Mouse (Mus musculus) midbrain, embryonic 14.5 days (tissue): ENCODE results near the gene Peak1. TPM values are rescaled to one million over a fixed set of nuclear protein-coding genes. Genes with fewer than 3 reads are reported as not detected.

Experiments
- ATAC-seq: fragments of 200-750 bp; cut with Nextera tagmentation; 2 replicates; pipeline ENCODE4 v1.8.0; 2017; ENCODE audit warnings: moderate number of reproducible peaks, moderate library complexity; ENCODE audit not compliant: low FRiP score, low TSS enrichment
- DNase-seq: peaks from one replicate; pipeline ENCODE4 v3.0.0-alpha.2; 2015
- H3K27ac ChIP-seq: fragments of 300-500 bp; sonication (generic); replicated peaks from 2 replicates; pipeline ENCODE4 v1.5.1; 2014; ENCODE audit warnings: mild to moderate bottlenecking, low read depth, low read length, moderate library complexity
- H3K27me3 ChIP-seq: fragments of 300-500 bp; sonication (generic); 2 replicates; pipeline ENCODE4 v1.6.1; 2014; ENCODE audit warnings: low read length, control low read depth, mixed read lengths; ENCODE audit not compliant: control insufficient read depth, insufficient read depth
- H3K36me3 ChIP-seq: fragments of 300-500 bp; sonication (generic); 2 replicates; pipeline ENCODE4 v1.6.1; 2014; ENCODE audit warnings: low read length, control low read depth; ENCODE audit not compliant: control insufficient read depth, insufficient read depth
- H3K4me1 ChIP-seq: fragments of 300-500 bp; sonication (generic); 2 replicates; pipeline ENCODE4 v1.6.1; 2014; ENCODE audit warnings: mild to moderate bottlenecking, antibody characterized with exemption, low read length, control low read depth; ENCODE audit not compliant: control insufficient read depth, insufficient read depth
- H3K4me2 ChIP-seq: fragments of 300-500 bp; sonication (generic); 2 replicates; pipeline ENCODE4 v1.6.1; 2014; ENCODE audit warnings: mild to moderate bottlenecking, low read length, moderate library complexity
- H3K4me3 ChIP-seq: fragments of 300-500 bp; sonication (generic); replicated peaks from 2 replicates; pipeline ENCODE4 v1.5.1; 2014; ENCODE audit warnings: low read depth, low read length
- H3K9ac ChIP-seq: fragments of 300-500 bp; sonication (generic); replicated peaks from 2 replicates; pipeline ENCODE4 v1.6.1; 2014; ENCODE audit warnings: mild to moderate bottlenecking, low read length, moderate library complexity
- H3K9me3 ChIP-seq: fragments of 300-500 bp; sonication (generic); 2 replicates; pipeline ENCODE4 v1.6.1; 2016; ENCODE audit warnings: low read length, control low read depth, mixed read lengths; ENCODE audit not compliant: control insufficient read depth
- WGBS: fragments of 180-500 bp; shearing (Covaris S2); extraction: QIAGEN DNeasy Blood & Tissue Kit; methylation state at CpG from one replicate; pipeline ENCODE4 v1.1.7; 2014; 5-methylcytosine and 5-hydroxymethylcytosine counted together
- polyA plus RNA-seq: library from polyadenylated mRNA; unstranded; fragments of >200 nt; fragmentation: Nextera tagmentation; extraction: Ambion mirVana; gene quantifications from 2 replicates; pipeline ENCODE4 v1.2.1, GENCODE M21; 2014

Peak1 gene
- polyA plus RNA-seq = 4.2 and 4.7 TPM in 2 replicates

GRCm38 (mm10) chr9:56417948-56418737 lies at the start of gene Peak1, which contains the start of gene Hmg20a:
Gene Peak1, minus strand, starts transcription at chr9:56418067.
Gene Hmg20a, plus strand, starts transcription at chr9:56418609.
- Histone ChIP-seq H3K4me1 (peaks cover 35% of the 10 kb centered on the region), H3K36me3 (no peaks in the 10 kb centered on the region), H3K4me2 (peak within 1 kb of the TSS; percentile 78), H3K9me3 (no peaks in the 10 kb centered on the region), H3K4me3 (peak within 1 kb of the TSS; percentile 57), H3K9ac (peak within 1 kb of the TSS; percentile 58), H3K27ac (peak within 1 kb of the TSS; percentile 87), H3K27me3 (no peaks in the 10 kb centered on the region)
- DNase-seq = peak; percentile 100
- ATAC-seq = peak; percentile 98
- under 1% methylated on average over 59 of the region's 59 CpGs for WGBS

- Histone ChIP-seq H3K9ac (no peak overlapping the region), H3K36me3 (peaks cover 11% of the 10 kb centered on the region; the same call in 1 of the 2 replicates), H3K4me2 (no peak overlapping the region), H3K27ac (no peak overlapping the region), H3K9me3 (no peaks in the 10 kb centered on the region), H3K4me3 (no peak overlapping the region), H3K4me1 (peaks cover 6% of the 10 kb centered on the region), H3K27me3 (no peaks in the 10 kb centered on the region)
- DNase-seq = no peak
- no peak for ATAC-seq
- 97% methylated on average over 4 of the region's 4 CpGs for whole genome bisulfite sequencing
Measured at GRCm38 (mm10) chr9:56466251-56466650, 48.4 kb upstream of the Peak1 start.

- Histone ChIP-seq H3K9me3 (no peaks in the 10 kb centered on the region), H3K36me3 (peaks cover 9% of the 10 kb centered on the region; the same call in 1 of the 2 replicates), H3K27me3 (no peaks in the 10 kb centered on the region), H3K9ac (no peak overlapping the region; the same call in 1 of the 2 replicates), H3K4me3 (no peak overlapping the region), H3K27ac (peak overlapping the region; percentile 73), H3K4me1 (peaks cover 6% of the 10 kb centered on the region), H3K4me2 (peak overlapping the region; percentile 31)
- peak; percentile 51 for DNase-seq
- WGBS = 16% methylated on average over 23 of the region's 23 CpGs
- ATAC-seq = peak; percentile 43; the same call in 1 of the 2 replicates
Measured at GRCm38 (mm10) chr9:56464863-56465654, 47.2 kb upstream of the Peak1 start.

DNA sequence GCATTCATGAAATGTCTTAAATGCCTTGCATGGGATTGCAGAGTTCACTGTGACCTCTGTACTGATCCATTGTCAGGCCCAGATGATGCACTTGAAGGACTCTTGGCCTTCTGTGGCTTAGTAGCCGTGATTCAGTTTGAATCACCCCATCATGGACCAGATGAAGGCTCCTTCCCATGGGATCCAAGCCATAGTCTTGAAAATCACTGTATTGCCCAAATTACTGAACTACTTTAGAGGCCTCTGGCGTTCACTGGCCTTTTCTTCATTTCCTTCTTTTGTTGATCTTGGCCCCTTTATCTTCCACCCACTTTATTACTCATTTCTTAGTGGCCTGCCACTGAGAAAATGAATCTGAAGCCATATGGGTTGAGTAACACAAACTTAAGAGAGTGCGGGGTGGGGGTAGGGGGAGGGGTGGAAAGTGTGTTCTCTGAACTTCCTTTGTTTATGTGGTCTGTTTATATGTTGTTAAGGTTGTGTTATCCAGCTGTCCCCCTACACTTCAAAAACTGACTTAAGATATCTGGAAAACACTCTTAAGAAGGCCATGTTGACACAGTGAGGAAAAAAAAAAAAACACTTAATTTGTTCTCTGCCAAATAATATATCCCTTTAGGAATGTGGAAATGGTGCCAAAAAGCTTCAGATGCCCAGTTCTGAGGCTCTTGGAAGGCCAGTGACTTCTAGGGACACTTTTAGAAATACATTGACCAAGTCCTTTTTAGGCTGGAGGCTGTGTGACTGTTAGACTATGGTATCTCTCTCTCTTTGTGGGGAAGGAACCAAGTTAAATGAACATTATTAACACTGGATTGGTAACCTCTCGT lies 46.0 kb upstream of the Peak1 start:
- WGBS = 78% methylated on average over 4 of the region's 4 CpGs
- peak overlapping the region; percentile 31; the same call in 1 of the 2 replicates for H3K4me2 ChIP-seq

GRCm38 (mm10) chr9:56463046-56463445 lies 45.2 kb upstream of the Peak1 start:
- no peak overlapping the region for H3K9ac ChIP-seq
- no peak overlapping the region for H3K4me3 ChIP-seq
- no peak overlapping the region for H3K27ac ChIP-seq
- ATAC-seq (no peak), DNase-seq (no peak)
- H3K36me3 ChIP-seq = peaks cover 4% of the 10 kb centered on the region; the same call in 1 of the 2 replicates
- H3K4me2 ChIP-seq = no peak overlapping the region
- peaks cover 6% of the 10 kb centered on the region for H3K4me1 ChIP-seq
- WGBS = 92% methylated on average over 2 of the region's 2 CpGs
- no peaks in the 10 kb centered on the region for H3K9me3 ChIP-seq
- no peaks in the 10 kb centered on the region for H3K27me3 ChIP-seq

More for the DNA sequence above, 46.0 kb upstream of the Peak1 start:
- DNase-seq (no peak), ATAC-seq (no peak)
- H3K9me3 ChIP-seq = no peaks in the 10 kb centered on the region
- peaks cover 6% of the 10 kb centered on the region for H3K4me1 ChIP-seq
- H3K27me3 ChIP-seq = no peaks in the 10 kb centered on the region
- no peak overlapping the region for H3K27ac ChIP-seq
- peaks cover 6% of the 10 kb centered on the region; the same call in 1 of the 2 replicates for H3K36me3 ChIP-seq
- no peak overlapping the region for H3K9ac ChIP-seq
- no peak overlapping the region for H3K4me3 ChIP-seq

- 96% methylated on average over 1 of the region's 1 CpGs for WGBS
- Histone ChIP-seq H3K4me1 (peaks cover 6% of the 10 kb centered on the region), H3K27ac (no peak overlapping the region), H3K4me2 (no peak overlapping the region), H3K4me3 (no peak overlapping the region), H3K36me3 (no peaks in the 10 kb centered on the region), H3K9me3 (no peaks in the 10 kb centered on the region), H3K27me3 (no peaks in the 10 kb centered on the region), H3K9ac (no peak overlapping the region)
- DNase-seq (no peak), ATAC-seq (no peak)
Measured at GRCm38 (mm10) chr9:56462606-56463005, 44.7 kb upstream of the Peak1 start.

- Histone ChIP-seq H3K9me3 (no peaks in the 10 kb centered on the region), H3K9ac (no peak overlapping the region), H3K4me2 (no peak overlapping the region), H3K4me3 (no peak overlapping the region), H3K27ac (no peak overlapping the region), H3K4me1 (peaks cover 6% of the 10 kb centered on the region), H3K36me3 (no peaks in the 10 kb centered on the region), H3K27me3 (no peaks in the 10 kb centered on the region)
- no peak for DNase-seq
- 76% methylated on average over 5 of the region's 5 CpGs for WGBS
- ATAC-seq = no peak
Measured at GRCm38 (mm10) chr9:56460987-56461386, 43.1 kb upstream of the Peak1 start.

DNA sequence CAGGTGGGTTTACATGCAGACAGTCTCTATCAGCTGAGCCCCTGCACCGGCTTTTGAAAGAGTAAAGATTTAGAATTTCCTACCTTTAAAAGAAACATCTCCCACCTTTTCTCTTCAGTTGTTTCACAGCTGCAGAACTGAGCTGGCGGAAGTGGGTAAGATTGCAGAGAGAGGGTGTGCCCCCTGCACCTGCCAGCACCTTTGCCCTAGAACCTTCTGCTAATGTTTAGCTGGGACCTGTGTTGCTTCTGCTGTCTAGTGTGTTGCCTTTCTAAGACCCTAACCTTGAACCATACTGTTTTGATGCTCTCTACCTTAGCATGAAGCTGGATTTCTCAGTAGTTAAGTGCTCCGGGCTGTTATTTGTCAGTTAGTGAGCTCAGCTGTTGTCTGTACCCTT lies 38.6 kb upstream of the Peak1 start:
- Histone ChIP-seq H3K4me3 (no peak overlapping the region), H3K9me3 (no peaks in the 10 kb centered on the region), H3K4me2 (no peak overlapping the region), H3K27me3 (no peaks in the 10 kb centered on the region), H3K36me3 (no peaks in the 10 kb centered on the region), H3K4me1 (no peaks in the 10 kb centered on the region), H3K27ac (no peak overlapping the region), H3K9ac (no peak overlapping the region)
- 100% methylated on average over 3 of the region's 3 CpGs for WGBS
- no peak for DNase-seq
- no peak for ATAC-seq
